Mouse (Mus musculus) kidney, adult 2 months (tissue): ENCODE results near the gene Ndufb7.

Experiments used
- CTCF ChIP-seq: fragments of 200-500 bp; conservative IDR thresholded peaks from 2 replicates; pipeline ENCODE4 v1.5.1; 2011; ENCODE audit warnings: low read depth, mild to moderate bottlenecking, control low read depth, low read length, moderate library complexity, mixed read lengths; ENCODE audit not compliant: insufficient read depth, insufficient read length
- POLR2A ChIP-seq: fragments of 200-500 bp; IDR thresholded peaks from one replicate; pipeline ENCODE4 v1.6.1; 2011; ENCODE audit warnings: low read depth, low read length, control low read depth

DNA sequence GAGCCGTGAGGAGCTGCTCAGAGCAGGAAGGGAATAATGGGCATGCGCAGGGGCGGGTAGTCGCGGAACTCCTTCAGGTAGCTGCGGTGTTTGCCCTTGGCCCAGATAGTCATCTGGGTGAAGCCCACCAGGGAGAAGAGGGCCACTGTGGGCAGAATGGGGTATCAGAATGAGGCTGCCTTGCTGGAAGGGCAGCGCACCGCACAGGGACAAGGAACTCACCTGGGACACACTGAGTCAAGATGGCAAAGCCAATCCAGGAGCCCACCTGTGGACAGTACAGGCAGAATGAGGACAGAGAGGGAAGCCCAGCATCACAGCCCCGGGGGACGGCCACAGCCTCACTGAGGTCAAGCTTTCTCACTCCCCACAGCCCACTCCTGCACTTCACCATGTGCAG lies 5.3 kb downstream of the Ndufb7 start:
- no peak for TF ChIP-seq CTCF
- no peak for TF ChIP-seq POLR2A
